Mouse (Mus musculus) gastrocnemius, postnatal 10 days (tissue): ENCODE measurements around the gene Tpst2. TPM values are rescaled to one million over a fixed set of nuclear protein-coding genes. Genes with fewer than 3 reads are reported as not detected.

Source experiments
- DNase-seq: peaks from one replicate; pipeline ENCODE4 v3.0.0; 2021; ENCODE audit warnings: mixed read lengths
- total RNA-seq, 2 experiments: library from RNA; stranded (reverse); gene quantifications; 2 replicates each; pipeline ENCODE4 v1.2.3; 2021

Gene Tpst2
- total RNA-seq, 2 experiments from 2014 or later, result 21.5 to 23.6 TPM

DNA sequence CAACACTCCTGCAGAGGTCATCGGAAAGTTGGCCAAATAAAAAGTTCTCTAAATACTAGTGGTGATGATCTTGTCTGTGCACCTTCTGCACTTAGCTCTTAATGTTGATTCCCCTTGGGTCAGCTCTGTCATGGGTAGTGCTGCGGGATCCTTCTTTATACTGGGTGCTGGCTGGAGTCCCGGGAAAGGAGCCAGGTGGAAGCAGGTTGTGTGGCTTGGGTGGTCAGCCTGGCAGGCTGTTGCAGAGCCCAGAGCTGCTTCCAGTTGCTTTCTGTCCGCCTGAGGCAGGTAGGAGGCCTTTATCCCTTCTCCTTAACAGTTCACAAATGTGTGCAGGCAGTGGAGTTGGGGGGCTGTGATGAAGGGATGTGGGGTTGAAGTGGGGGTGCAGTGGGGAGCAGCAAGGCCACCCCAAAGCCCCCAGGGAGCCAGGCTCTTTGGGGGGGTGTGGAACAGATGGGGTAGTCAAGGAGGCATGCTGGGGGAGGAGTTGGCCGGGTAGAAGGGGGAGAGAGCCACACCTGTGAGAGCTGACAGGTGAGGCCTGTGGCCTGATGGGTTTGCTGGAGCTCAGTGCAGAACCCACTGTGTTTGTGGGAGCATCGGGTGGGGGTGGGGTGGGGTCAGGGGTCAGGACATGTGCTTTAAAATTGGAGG lies 5.8 kb downstream of the Tpst2 start:
- no peak for DNase-seq

DNA sequence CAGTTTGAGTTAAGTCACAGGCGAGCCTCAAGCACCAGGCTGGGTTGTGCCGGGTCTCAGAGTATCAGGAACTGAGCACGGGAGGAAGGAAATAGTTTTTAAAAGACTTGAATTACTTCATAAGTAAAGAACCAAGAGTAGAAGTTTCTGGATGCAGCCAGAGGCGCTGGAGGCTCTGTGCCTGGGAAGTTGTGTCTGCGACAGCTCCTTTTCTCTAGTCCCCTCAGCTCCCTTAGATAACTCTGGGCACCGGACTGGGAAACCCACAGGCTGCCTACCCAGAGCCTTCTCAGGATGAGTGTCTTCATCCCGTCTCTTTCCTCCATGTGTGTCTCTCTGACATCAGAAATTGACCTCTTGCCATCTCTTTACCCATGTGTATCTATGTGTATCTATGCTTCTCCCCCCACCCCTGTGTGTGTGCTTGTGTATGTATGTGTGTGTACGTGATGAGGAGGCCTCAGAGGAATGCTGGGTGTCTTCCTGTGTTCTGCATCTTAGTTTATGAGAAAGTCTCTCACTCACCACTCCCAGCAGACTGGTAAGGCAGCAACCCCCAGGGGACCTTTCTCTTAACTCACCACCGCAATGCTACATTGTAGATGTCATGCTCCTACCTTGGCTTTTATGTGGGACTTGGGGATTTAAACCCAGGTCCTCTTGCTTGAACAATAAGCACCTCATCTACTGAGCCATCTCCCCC lies 6.4 kb downstream of the Tpst2 start:
- DNase-seq, result no peak

DNA sequence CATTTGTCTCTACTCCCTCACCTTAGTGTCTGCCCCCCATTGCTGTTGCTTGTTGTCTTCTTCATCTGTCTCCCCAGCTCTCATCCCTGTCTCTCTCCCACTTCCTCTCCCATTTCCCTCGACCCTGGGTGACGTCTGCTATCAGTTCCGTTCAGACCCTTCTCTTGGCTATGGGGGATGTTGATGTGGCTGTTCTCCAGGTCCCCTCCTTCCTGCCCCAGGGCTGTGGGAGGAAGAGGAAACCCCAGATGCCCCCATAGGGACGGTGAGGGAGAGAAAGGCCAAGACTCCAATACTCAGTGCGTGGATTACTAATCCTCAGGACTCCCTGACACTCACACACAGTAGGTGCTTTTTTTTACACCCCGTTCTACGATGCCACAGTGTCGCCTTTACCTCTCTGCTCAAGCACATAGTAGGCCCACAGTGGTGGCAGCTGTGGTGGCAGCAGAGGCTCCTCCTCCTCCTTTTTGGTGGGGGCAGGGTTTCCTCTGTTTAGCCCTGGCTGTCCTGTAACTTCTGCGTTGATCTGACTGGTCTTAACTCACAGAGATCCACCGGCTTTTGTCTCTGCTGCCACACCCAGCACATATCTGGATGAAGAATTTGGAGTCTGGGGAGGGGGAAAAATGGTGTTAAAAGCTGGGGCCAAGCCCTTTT lies 7.2 kb downstream of the Tpst2 start:
- DNase-seq, result no peak

DNA sequence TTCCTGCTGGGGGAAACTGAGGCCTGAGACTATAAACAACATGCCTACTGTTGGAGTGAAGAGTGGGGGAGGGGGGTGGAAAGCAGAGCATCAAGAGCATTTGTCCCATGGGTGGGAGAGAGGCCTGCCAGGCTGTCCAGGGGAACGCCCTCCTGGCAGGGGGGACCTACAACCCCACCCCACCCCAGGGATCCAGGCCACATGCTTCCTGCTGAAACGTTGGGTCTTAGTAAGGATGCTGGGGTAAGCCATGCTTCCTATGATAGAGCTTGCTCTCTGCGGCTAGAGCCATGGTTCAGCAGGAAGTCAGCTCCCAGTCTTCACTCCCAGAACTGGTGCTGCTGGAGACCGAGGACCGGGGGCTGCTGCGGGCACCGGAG lies 7.7 kb downstream of the Tpst2 start:
- no peak for DNase-seq

DNA sequence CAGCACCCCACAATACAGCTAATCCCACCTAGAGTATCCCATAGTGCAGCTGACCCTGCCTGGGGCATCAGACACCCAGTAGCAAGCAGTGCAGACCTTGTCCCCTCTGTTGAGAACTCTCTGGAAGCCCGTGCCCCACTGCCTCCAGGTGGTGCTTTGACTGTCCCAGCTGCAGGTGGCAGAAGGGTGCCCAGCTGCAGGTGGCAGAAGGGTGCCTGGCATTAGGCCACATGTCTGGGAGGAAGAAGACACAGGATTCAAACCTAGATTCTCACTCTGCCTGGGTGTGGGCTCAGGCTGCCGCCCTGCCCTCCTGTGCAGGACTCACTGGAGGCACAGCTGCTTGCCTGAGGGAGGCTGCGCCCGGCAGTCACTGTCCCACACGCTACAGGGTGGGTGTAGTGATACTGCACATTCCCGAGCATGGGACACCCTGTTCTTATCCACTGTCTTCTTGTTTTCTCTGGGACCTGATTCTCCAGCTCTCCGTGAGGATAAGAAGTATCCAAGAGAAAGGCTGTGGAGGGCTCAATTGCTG lies 9.1 kb downstream of the Tpst2 start:
- no peak for DNase-seq

DNA sequence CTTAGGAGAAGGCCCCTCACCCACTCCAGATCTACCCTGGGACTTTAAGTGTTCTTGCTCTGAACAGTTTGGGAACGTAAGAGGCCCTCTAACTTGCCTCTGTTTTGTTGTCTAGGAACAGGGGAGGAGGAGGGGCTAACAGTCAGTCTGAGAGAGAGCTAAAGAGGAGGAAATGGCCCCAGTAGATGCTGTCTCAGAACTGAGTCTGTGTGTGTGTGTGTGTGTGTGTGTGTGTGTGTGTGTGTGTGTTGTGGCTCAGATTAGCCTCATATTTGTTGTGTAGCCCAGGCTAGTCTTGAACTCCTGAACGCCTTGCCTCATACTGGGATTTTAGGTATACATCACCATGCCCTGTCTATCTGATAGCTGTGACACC lies 10.1 kb downstream of the Tpst2 start:
- no peak for DNase-seq

DNA sequence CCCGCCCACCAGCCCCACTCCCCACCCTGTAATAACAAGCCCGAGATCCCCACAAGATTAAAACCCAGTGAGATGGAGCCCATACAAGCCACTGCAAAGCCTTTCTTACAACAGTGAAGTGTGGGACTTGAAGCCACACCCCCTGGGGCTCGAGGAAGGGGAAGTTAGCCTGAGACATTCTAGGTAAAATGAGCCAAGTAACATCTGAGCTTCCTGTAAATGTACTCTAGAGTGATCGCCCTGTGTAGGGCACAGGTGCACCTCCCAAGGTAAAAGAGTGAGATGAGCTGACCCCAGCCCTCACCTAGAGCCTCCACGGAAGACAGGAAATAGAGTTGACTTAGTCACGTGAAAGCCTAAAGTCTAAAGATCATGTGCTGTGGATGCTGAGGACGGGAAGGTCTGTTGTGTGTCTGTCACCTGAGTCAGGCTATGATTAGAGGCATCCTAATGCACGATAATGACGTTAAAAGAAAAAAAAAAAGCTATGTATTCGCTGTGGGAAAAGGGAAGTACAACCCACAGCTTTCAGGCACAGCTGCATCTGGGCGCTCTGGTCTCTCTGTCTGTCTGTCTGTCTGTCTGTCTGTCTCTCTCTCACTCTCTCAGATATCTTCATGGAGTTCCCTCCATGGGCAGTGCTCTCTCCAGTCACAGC lies 10.6 kb downstream of the Tpst2 start:
- no peak for DNase-seq

DNA sequence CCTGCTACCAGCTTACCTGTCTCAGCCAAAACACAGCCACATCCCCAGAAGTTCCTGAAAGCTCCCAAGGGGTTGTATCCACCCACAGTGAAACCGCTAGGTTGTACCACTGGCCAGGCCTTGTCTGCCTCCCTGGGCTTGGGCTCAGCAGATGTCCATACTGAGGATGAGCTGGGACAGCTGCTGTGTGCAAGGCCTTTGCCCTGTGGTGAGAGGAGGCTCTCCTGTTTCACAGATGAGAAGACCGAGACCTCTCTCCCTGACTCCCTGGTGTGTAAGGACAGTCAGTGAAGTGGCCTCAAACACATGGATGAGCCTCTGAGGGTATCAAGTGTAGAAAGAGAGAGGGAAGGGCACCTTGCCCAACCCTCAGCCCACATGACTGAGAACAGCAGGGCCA lies 11.2 kb downstream of the Tpst2 start:
- DNase-seq, result no peak

DNA sequence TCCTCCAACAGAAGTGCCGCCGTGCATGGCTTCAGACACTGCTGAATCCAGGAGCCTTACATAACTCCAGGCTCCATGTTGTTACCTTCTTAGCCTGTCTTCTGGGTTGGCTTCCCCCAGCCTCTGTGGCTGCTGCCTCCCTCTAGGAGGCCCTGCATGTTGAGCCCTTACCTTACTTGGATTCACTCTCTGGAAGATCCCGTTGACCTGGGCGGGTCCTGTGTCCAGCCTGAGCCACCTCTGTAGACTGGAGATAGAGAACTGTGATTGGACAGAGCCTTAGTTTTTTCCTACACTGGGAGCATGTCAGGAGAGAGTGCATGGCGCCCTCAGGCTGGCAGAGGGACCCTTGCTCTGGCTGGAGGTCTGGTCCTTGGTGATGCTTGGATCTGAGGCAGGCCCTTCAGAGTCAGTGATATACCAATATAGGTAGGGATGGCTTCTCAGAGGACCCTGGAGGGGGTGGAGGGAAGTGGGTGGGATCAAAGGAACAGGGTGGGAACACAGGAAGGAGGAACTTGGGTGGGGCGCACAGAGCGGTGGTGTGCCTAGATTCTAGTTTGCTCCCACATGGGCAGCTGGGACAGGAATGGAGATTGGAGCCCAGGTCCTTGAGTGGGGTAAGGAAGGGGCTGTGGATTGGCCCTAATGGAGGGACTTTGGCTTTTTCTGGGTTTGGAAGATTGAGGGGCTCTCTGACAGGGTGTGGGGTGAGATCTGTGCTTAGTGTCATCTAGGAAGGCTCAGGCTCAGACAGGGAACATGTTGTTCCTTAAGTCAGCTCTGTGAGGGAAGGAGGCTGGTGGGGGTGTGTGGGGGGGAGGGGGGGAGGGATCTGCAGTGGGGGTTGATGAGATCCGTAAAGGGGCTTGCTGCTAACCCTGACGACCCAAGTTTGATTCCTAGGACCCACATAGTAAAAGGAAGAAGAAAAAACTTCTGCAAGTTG lies 12.0 kb downstream of the Tpst2 start:
- no peak for DNase-seq

DNA sequence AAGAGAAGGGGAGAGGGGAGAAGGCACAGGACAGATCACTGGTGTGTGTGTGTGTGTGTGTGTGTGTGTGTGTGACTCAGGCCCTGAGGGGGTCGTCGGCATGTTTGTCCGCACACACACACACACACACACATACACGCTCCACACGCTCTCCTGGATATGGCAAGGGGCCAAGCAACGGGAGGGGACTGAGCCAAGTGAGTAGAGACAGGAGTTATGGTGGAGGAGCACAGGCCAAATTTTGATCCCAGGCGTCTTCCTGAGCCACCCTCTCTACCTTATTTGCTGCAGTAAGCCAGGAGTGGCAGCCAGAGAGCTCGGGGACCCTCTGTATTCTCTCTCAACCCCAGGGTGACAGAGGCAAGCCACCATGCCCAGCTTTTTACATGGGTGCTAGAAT lies 12.7 kb downstream of the Tpst2 start:
- DNase-seq, result no peak

DNA sequence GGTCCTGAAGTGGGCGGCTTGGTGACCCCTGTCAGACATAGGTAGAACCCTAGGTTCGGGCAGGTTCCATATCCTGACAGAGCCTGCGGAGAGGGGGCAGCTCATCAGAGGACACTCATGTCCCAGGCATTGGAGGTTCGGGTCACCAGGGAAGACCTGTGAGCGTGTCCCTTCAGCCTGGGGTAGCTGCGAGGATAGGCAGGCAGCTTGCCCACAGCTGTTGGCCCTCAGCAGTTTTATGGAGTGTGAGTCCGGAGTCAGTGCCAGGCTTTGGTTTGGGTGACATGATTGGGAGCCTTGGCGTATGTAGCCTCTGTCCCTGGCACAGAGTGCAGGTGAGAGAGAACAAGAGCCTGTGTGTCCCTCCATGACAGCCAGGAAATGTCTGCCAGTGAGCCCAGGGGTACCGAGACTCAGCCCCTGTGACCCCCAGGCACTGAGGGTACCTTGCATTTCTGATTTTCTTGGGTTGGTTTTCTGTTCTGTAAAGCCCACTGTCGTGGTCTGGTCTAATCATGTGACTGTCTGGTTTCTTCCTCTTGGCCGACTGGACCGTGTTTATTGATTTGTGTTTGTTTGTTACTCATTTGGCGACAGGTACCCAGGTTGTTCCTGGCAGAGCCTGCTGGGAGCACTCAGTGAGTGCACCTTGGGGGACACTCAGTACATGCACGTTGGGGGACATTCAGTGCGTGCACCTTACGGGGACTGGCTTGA lies 13.5 kb downstream of the Tpst2 start:
- DNase-seq, result peak; percentile 65

DNA sequence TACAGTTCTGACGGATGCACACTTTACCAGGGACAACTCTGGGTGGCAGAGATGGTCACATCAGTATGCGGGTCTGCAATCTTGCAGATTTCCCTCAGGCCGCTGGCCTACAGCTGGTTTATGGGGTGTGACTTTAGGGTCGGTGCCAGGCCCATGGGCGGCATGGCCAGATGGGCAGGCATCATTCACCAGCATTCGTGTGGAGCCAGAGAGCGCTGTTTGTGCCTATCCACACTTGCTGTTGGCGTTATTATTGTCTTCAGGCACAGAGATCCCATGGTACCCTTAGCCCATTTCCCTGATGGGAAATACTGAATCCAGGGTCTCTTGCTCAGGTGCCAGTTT lies 14.0 kb downstream of the Tpst2 start:
- peak; percentile 42 for DNase-seq

DNA sequence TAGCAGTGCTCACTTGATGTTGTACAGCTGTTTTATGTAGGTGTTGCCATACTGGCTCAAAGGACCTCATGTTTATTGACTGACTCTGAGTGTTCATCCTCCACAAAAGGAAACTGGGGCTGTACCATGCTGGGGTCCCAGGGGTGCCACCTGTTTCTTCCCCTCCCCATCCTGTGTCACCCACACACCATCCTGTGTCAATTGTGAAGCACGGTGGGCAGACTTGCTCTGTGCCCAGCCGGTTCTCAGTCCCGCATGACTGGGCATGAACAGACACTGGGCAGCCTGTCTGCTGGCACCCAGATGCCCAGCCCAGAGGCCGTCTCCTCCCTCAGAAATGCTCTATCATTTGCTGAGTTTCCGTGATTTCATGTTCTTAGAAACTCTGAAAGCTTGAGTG lies 15.4 kb downstream of the Tpst2 start:
- DNase-seq, result no peak

DNA sequence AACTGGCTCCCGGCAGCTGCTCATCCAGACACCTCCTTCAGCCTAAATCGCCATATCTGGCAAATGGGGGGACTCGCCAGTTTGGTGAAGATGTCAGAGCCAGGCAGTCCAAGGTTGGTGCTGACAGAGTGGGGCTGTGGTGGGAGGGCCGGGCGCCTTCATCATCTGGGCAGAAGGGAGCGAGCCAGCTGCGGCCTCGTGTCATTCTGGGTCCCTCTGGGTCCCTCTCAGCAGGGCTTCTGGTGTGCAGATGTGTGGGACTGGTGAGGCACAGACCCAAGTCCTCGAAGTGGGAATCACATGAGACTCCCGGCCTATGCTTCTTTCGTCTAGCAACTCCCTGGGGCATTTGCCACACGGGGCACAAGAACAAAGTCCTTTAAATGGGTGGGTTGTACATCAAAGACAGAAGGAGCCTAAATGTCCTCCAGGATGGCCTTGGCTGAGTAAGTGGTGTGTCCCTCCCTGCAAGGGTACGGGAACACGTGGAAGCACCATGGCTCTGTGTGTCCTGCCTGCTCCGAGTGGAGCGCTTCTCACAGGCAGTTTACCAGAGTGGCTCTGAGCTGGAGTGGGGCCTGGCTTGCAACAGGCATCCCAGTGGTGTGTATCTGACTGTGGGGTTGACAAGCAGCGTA lies 16.0 kb downstream of the Tpst2 start:
- DNase-seq, result no peak

DNA sequence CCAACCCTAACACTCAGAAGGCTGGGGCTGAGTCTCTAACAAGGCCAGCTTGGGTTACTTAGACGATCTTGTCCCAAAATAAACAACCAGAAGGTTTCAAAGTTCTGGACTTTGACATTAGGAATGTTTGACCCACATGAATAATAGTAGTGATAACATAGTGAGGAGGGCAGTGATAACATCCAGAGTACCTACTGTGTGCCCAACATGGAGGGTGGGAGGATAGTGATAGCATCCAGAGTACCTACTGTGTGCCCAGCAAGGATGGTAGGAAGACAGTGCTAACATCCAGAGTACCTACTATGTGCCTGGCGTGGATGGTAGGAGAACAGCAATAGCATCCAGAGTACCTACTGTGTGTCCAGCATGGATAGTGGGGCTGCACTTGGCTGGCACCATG lies 17.3 kb downstream of the Tpst2 start:
- DNase-seq, result no peak

DNA sequence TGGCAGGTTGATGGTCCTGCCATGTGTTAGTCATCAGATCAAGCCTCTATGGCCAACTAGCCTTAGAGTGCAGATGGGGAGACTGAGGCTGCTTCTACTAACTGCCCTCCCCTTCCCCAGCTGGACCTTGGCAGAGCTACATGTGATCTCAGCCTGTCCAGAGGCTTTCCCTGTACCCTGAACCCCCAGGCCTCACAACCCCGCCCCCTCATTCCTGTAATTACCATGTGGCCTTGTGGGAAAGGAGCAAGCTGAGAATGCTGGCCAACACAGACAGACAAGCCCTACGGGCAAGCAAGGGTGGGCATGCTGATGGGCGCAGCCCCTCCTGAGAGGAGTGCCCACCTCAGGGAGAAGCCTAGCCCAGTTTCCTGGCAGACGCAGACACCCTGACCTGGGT lies 18.2 kb downstream of the Tpst2 start:
- DNase-seq, result no peak

DNA sequence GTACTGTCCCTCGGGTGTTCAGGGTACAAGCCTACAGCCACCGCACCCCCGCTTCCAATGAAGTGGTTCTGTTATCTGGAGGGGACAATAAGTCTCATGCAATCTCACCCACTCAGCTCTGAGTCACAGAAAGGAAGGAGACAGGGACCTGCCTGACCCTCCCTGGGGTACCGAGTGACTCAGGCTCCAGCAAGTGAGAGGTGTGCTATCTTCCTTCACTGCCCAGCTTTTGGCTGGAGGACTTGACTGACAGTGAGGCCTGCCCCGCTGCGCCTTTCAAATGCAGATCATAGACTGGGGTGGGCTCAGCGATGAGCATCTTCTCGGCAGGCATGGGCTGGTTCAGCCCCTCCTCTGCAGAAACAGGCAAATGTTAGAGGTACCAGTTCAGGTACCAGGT lies 18.7 kb downstream of the Tpst2 start:
- no peak for DNase-seq

DNA sequence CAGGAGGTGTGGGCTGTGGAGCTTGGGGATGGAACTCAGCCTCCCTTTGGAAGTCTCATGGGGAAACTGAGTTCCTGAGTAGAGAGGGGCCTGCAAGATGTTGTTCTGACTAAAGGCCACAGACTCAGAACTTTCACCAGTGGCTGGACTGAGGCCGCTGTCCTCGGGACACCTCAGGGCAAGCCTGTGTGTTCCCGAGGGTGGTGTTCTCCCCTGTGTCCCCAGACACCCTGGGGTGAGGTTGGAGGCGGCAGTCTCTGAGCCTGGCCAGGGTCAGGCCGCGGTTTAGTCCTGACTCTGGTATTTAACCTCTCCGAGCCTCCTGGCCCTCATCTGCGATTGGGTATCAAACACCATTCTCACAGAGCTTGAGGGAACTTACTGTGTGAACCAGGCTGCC lies 19.1 kb downstream of the Tpst2 start:
- DNase-seq, result no peak

DNA sequence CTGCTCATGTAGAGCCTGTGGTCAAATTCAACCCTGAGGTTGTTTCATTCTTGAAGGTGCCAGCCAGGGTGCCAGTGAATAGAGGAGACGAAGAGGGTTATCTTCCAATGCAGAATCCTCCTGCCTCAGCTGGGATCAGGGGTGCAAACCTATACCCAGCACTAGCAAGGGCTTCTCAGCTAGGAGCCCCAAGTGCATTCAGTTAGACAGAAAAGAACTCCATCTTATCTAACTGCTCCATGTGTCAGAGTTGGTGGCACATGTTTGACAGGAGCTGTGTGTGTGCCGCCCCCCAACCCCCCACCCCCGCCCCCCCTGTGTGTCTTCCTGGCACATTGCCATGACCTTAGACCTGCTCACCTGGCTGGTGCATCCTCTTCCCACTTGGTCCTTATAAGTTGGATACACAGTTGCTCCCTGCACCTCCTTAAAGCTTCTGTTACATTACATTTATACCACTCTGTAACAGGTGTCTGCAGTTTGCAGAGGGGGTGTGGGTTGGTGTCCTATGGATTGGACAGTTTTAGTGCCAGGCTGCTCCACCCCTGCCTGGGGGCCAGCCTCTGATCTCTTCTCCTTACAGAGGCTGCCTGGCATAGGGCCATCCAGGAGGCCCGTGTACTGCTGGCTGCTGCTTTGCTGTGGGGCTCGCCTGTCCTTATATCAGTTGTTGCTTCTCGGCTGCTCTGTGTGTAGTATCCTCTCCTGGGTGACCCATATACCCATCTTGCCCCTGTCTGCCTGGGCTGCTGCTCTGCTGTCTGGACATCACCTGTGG lies 20.1 kb downstream of the Tpst2 start:
- no peak for DNase-seq

DNA sequence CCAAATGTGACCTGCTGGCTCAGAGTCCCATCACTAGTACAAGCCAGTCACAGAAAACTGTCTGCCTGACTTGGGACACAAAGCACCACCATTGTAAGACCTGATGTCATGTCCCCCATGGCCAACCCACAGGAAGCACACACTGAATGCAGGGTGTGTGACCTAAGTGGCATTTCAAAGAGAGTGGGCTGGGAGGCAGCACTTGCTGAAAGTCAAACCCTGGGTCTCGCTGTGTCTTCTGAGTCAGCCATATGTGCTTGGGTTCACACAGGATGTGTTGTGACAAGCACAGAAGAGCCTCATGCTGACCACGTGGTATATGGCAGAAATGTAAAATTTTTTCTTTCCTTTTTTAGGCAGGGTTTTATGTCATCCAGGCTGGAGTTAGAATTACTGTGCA lies 20.8 kb downstream of the Tpst2 start:
- no peak for DNase-seq
